Comparison of ENCODE assay signal across 26 mouse cellular contexts in genomic region chr9:106402149-106402548, GRCm38 (mm10). TPM values are rescaled to one million over a fixed set of nuclear protein-coding genes. Genes with fewer than 3 reads are reported as not detected.
A peak's percentile ranks its signal among the peaks of the same experiment; 100 is the strongest.
DNase-seq lines count a peak whose midpoint lies in the region; ATAC-seq and TF ChIP-seq lines count a peak whose summit lies in the region.
"Had no signal": no experiment of that assay in that cellular context is flagged by ENCODE, and none has a peak within 500 bp of the region (broad histone marks: within the 10 kb centered on the region; RNA-seq: fewer than 3 reads in every experiment).

No protein-coding gene starts in this region.

- 67% methylated on average over 5 of the region's 5 CpGs for WGBS in heart, embryonic 11.5 days (ENCODE audit: insufficient replicate concordance)
- WGBS in heart, adult 2 months = 68% methylated on average over 5 of the region's 5 CpGs
- 27% methylated on average over 5 of the region's 5 CpGs for WGBS in liver, embryonic 14.5 days (ENCODE audit: insufficient replicate concordance)

- no peak overlapping the region for H3K4me2 ChIP-seq in heart, embryonic 11.5 days
- peak overlapping the region; percentile 31 for H3K4me2 ChIP-seq in liver, embryonic 14.5 days (ENCODE audit: low read depth)
- peak overlapping the region; percentile 42 for H3K4me2 ChIP-seq in myocyte (ENCODE audit: low read depth)
- H3K4me2 ChIP-seq: embryonic facial prominence, embryonic 15.5 days; intestine, embryonic 15.5 days; limb, embryonic 12.5 days; neural tube, embryonic 13.5 days had no signal

- no peaks in the 10 kb centered on the region for H3K9me3 ChIP-seq in heart, embryonic 11.5 days (replicated peaks; ENCODE audit: control insufficient read depth, low read length)
- H3K9me3 ChIP-seq in liver, embryonic 14.5 days (ENCODE audit: control insufficient read depth, low read length) = no peaks in the 10 kb centered on the region
- H3K9me3 ChIP-seq: embryonic facial prominence, embryonic 15.5 days; G1E; hindbrain, embryonic 10.5 days; intestine, embryonic 15.5 days; limb, embryonic 12.5 days; neural tube, embryonic 13.5 days had no signal

- 0 out of 2 replicates have a peak overlapping the region, but pooled peaks have one; percentile 22 for H3K9ac ChIP-seq in heart, embryonic 11.5 days (ENCODE audit: low read depth, low read length)
- no peak overlapping the region for H3K9ac ChIP-seq in heart, adult 2 months (ENCODE audit: low read depth, low read length)
- peak overlapping the region; percentile 31 for H3K9ac ChIP-seq in liver, embryonic 14.5 days (replicated peaks)
- H3K9ac ChIP-seq: embryonic facial prominence, embryonic 15.5 days; intestine, embryonic 15.5 days; limb, embryonic 12.5 days; neural tube, embryonic 13.5 days had no signal

- DNase-seq in heart, adult 2 months = no peak
- peak in 1 of 3 experiments; percentile 50 for DNase-seq in liver, embryonic 14.5 days (ENCODE audit: low read depth in 3 of 3, low spot score in 3 of 3)
- no peak for DNase-seq in cerebellum, postnatal 14 days
- DNase-seq in retina, embryonic 14.5 days (ENCODE audit: low spot score) = no peak
- DNase-seq: adrenal gland, adult 8-10 months; B cell, adult 2 months; cerebellum, adult 18-20 months; cerebellum, postnatal 36 days; embryo, embryonic 11 days; gastrocnemius, adult 2 months; kidney, adult 8-10 months; kidney, postnatal 10 days; lung, adult 2 months; lung, postnatal 14 days; midbrain, embryonic 14.5 days; spleen, adult 18-20 months had no signal

- no peak for TF ChIP-seq EP300 in heart, adult 2 months (IDR thresholded peaks at IDR 0.05; ENCODE audit: insufficient read depth, low read depth, low read length)
- 0 out of 2 replicates have a peak, but pooled peaks have one; percentile 34 for TF ChIP-seq EP300 in liver, embryonic 14.5 days (IDR thresholded peaks at IDR 0.05; ENCODE audit: low read depth)

- no peak for ATAC-seq in heart, embryonic 11.5 days (replicated peaks; ENCODE audit: insufficient number of reproducible peaks, low FRiP score, low TSS enrichment)
- ATAC-seq in erythroid progenitor cell, adult 5-6 weeks (replicated peaks; ENCODE audit: low FRiP score, poor library complexity, severe bottlenecking) = peak; percentile 69
- peak; percentile 34 for ATAC-seq in liver, embryonic 14.5 days (ENCODE audit: insufficient read depth)
- ATAC-seq: hindbrain, embryonic 16.5 days; intestine, embryonic 15.5 days had no signal

- H3K27ac ChIP-seq in heart, embryonic 11.5 days (ENCODE audit: low read depth, low read length) = no peak overlapping the region
- no peak overlapping the region for H3K27ac ChIP-seq in heart, adult 2 months
- H3K27ac ChIP-seq in liver, embryonic 14.5 days = peak overlapping the region; percentile 25
- H3K27ac ChIP-seq: embryonic facial prominence, embryonic 15.5 days; gastrocnemius, adult 2 months; hindbrain, embryonic 10.5 days; intestine, embryonic 15.5 days; limb, embryonic 12.5 days; neural tube, embryonic 13.5 days had no signal

- H3K36me3 ChIP-seq in heart, embryonic 11.5 days (ENCODE audit: control insufficient read depth, insufficient read depth, low read length) = no peaks in the 10 kb centered on the region
- H3K36me3 ChIP-seq in heart, adult 2 months (ENCODE audit: control insufficient read depth, insufficient read depth, low read length) = no peaks in the 10 kb centered on the region
- no peaks in the 10 kb centered on the region for H3K36me3 ChIP-seq in liver, embryonic 14.5 days (replicated peaks; ENCODE audit: control insufficient read depth, insufficient read depth, low read depth)
- H3K36me3 ChIP-seq in myocyte (ENCODE audit: control insufficient read depth, insufficient read depth) = no peaks in the 10 kb centered on the region
- H3K36me3 ChIP-seq: embryonic facial prominence, embryonic 15.5 days; G1E; hindbrain, embryonic 10.5 days; intestine, embryonic 15.5 days; limb, embryonic 12.5 days; neural tube, embryonic 13.5 days had no signal

- TF ChIP-seq POLR2A in heart, adult 2 months (IDR thresholded peaks at IDR 0.05; ENCODE audit: insufficient read depth, low read depth, low read length) = no peak
- TF ChIP-seq POLR2A in myocyte (IDR thresholded peaks at IDR 0.05; ENCODE audit: insufficient read length, low read depth) = no peak

- H3ac ChIP-seq in myocyte (ENCODE audit: control insufficient read depth, insufficient read length) = no peak overlapping the region

- intact Hi-C loops in heart, adult 2 months (cut with DNase I) = no loop called here

- H3K4me1 ChIP-seq in heart, embryonic 11.5 days (ENCODE audit: control insufficient read depth, insufficient read depth, low read length) = peaks cover 47% of the 10 kb centered on the region
- H3K4me1 ChIP-seq in heart, adult 2 months (ENCODE audit: control insufficient read depth, insufficient read depth, low read length) = peaks cover 32% of the 10 kb centered on the region
- peaks cover 43 to 58% of the 10 kb centered on the region in 2 experiments for H3K4me1 ChIP-seq in liver, embryonic 14.5 days (replicated peaks; ENCODE audit: control insufficient read depth in 2 of 2, insufficient read depth in 2 of 2, low read length in 1 of 2)

- no peaks in the 10 kb centered on the region for H3K27me3 ChIP-seq in heart, embryonic 11.5 days (ENCODE audit: control insufficient read depth, insufficient read depth, low read length)
- H3K27me3 ChIP-seq in heart, adult 2 months (ENCODE audit: control insufficient read depth, insufficient read depth, low read length) = no peaks in the 10 kb centered on the region
- H3K27me3 ChIP-seq in liver, embryonic 14.5 days (ENCODE audit: control insufficient read depth, insufficient read depth, low read length) = no peaks in the 10 kb centered on the region
- no peaks in the 10 kb centered on the region for H3K27me3 ChIP-seq in myocyte (ENCODE audit: control insufficient read depth, insufficient read depth, insufficient read length)
- H3K27me3 ChIP-seq: embryonic facial prominence, embryonic 15.5 days; intestine, embryonic 15.5 days; limb, embryonic 12.5 days; neural tube, embryonic 13.5 days had no signal

- H3K79me2 ChIP-seq in heart, adult 2 months (replicated peaks; ENCODE audit: control insufficient read depth, insufficient read depth, low read length) = no peaks in the 10 kb centered on the region
- H3K79me2 ChIP-seq in myocyte (ENCODE audit: control insufficient read depth, insufficient read depth) = no peaks in the 10 kb centered on the region

- TF ChIP-seq CTCF in heart, adult 2 months (IDR thresholded peaks at IDR 0.05) = no peak
- no peak for TF ChIP-seq CTCF in liver, embryonic 14.5 days (IDR thresholded peaks at IDR 0.05; ENCODE audit: low read depth)

- no peak overlapping the region for H3K4me3 ChIP-seq in heart, embryonic 11.5 days (ENCODE audit: low read depth, low read length)
- H3K4me3 ChIP-seq in heart, adult 2 months = no peak overlapping the region
- no peak overlapping the region for H3K4me3 ChIP-seq in liver, embryonic 14.5 days (ENCODE audit: insufficient read depth in 1 of 2, low read depth in 2 of 2, low read length in 2 of 2)
- no peak overlapping the region for H3K4me3 ChIP-seq in myocyte
- H3K4me3 ChIP-seq: embryonic facial prominence, embryonic 15.5 days; gastrocnemius, adult 2 months; hindbrain, embryonic 10.5 days; intestine, embryonic 15.5 days; limb, embryonic 12.5 days; neural tube, embryonic 13.5 days had no signal

RNA-seq across cellular contexts. Expression of gene Rpl29, which starts 27.1 kb away (rescaled TPM):
- polyA plus RNA-seq in heart, embryonic 11.5 days (2014; fragmentation: Nextera tagmentation; extraction: Ambion mirVana) = 695 and 851 TPM in 2 replicates
- total RNA-seq in heart, adult 2 months (2021) = 100 to 1,000 TPM; 251 to 296 TPM
- polyA plus RNA-seq in heart, adult 2 months (2012; rRNA removed) = 247 and 287 TPM in 2 replicates
- total RNA-seq in erythroid progenitor cell, adult 5-6 weeks (2015; ENCODE audit: low replicate concordance) = 733 and 902 TPM in 2 replicates
- 361 and 381 TPM in 2 replicates for total RNA-seq in erythroid progenitor cell, adult 5-6 weeks (2017; ENCODE audit: low replicate concordance)
- polyA plus RNA-seq in liver, embryonic 14.5 days (2012; rRNA removed) = 718 and 743 TPM in 2 replicates
- polyA plus RNA-seq in liver, embryonic 14.5 days (2014; fragmentation: Nextera tagmentation; extraction: Ambion mirVana) = 713 and 720 TPM in 2 replicates
- polyA plus RNA-seq in myocyte (2012; fragmentation: generic; extraction: Trizol) = 45.1 TPM

RNA-seq across cellular contexts. Expression of gene Dusp7, which starts 33.7 kb away (rescaled TPM):
- polyA plus RNA-seq in heart, embryonic 11.5 days (2014; fragmentation: Nextera tagmentation; extraction: Ambion mirVana) = 19.8 and 22.0 TPM in 2 replicates
- total RNA-seq in heart, adult 2 months (2021) = 10 to 100 TPM; 47.6 to 64.9 TPM
- polyA plus RNA-seq in heart, adult 2 months (2012; rRNA removed) = 102 and 118 TPM in 2 replicates
- total RNA-seq in erythroid progenitor cell, adult 5-6 weeks (2015; ENCODE audit: low replicate concordance) = 13.3 and 19.3 TPM in 2 replicates
- 2.7 and 3.9 TPM in 2 replicates for total RNA-seq in erythroid progenitor cell, adult 5-6 weeks (2017; ENCODE audit: low replicate concordance)
- polyA plus RNA-seq in liver, embryonic 14.5 days (2012; rRNA removed) = 8.2 and 10.0 TPM in 2 replicates
- polyA plus RNA-seq in liver, embryonic 14.5 days (2014; fragmentation: Nextera tagmentation; extraction: Ambion mirVana) = 4.4 and 4.5 TPM in 2 replicates
- polyA plus RNA-seq in myocyte (2012; fragmentation: generic; extraction: Trizol) = 8.9 TPM

RNA-seq across cellular contexts. Expression of gene Acy1, which starts 36.0 kb away (rescaled TPM):
- 23.2 and 27.7 TPM in 2 replicates for polyA plus RNA-seq in heart, embryonic 11.5 days (2014; fragmentation: Nextera tagmentation; extraction: Ambion mirVana)
- 10 to 100 TPM; 20.1 to 26.7 TPM for total RNA-seq in heart, adult 2 months (2021)
- 12.0 and 12.5 TPM in 2 replicates for polyA plus RNA-seq in heart, adult 2 months (2012; rRNA removed)
- total RNA-seq in erythroid progenitor cell, adult 5-6 weeks (2015; ENCODE audit: low replicate concordance) = 2.9 TPM in 1 of 2 replicates, not detected in the other
- total RNA-seq in erythroid progenitor cell, adult 5-6 weeks (2017; ENCODE audit: low replicate concordance) = 0.30 and 0.39 TPM in 2 replicates
- polyA plus RNA-seq in liver, embryonic 14.5 days (2012; rRNA removed) = 13.6 and 19.5 TPM in 2 replicates
- 26.7 and 26.8 TPM in 2 replicates for polyA plus RNA-seq in liver, embryonic 14.5 days (2014; fragmentation: Nextera tagmentation; extraction: Ambion mirVana)
- polyA plus RNA-seq in myocyte (2012; fragmentation: generic; extraction: Trizol) = 18.1 TPM

RNA-seq across cellular contexts. Expression of gene Abhd14b, which starts 45.1 kb away (rescaled TPM):
- polyA plus RNA-seq in heart, embryonic 11.5 days (2014; fragmentation: Nextera tagmentation; extraction: Ambion mirVana) = 4.7 and 5.0 TPM in 2 replicates
- total RNA-seq in heart, adult 2 months (2021) = 1 to 10 TPM; 6.6 to 6.8 TPM
- polyA plus RNA-seq in heart, adult 2 months (2012; rRNA removed) = 27.8 and 34.8 TPM in 2 replicates
- 1.3 TPM in 1 of 2 replicates, not detected in the other for total RNA-seq in erythroid progenitor cell, adult 5-6 weeks (2015; ENCODE audit: low replicate concordance)
- total RNA-seq in erythroid progenitor cell, adult 5-6 weeks (2017; ENCODE audit: low replicate concordance) = 0.91 TPM in 1 of 2 replicates, not detected in the other
- polyA plus RNA-seq in liver, embryonic 14.5 days (2012; rRNA removed) = 17.3 and 23.7 TPM in 2 replicates
- polyA plus RNA-seq in liver, embryonic 14.5 days (2014; fragmentation: Nextera tagmentation; extraction: Ambion mirVana) = 24.9 and 25.2 TPM in 2 replicates
- 4.2 TPM for polyA plus RNA-seq in myocyte (2012; fragmentation: generic; extraction: Trizol)

RNA-seq across cellular contexts. Expression of gene Abhd14a, which starts 45.3 kb away (rescaled TPM):
- 41.2 and 41.9 TPM in 2 replicates for polyA plus RNA-seq in heart, embryonic 11.5 days (2014; fragmentation: Nextera tagmentation; extraction: Ambion mirVana)
- total RNA-seq in heart, adult 2 months (2021) = 10 to 100 TPM; 18.7 to 21.8 TPM
- 33.2 and 43.0 TPM in 2 replicates for polyA plus RNA-seq in heart, adult 2 months (2012; rRNA removed)
- 3.2 and 3.4 TPM in 2 replicates for total RNA-seq in erythroid progenitor cell, adult 5-6 weeks (2015; ENCODE audit: low replicate concordance)
- 0.77 and 2.0 TPM in 2 replicates for total RNA-seq in erythroid progenitor cell, adult 5-6 weeks (2017; ENCODE audit: low replicate concordance)
- 14.4 and 16.4 TPM in 2 replicates for polyA plus RNA-seq in liver, embryonic 14.5 days (2012; rRNA removed)
- polyA plus RNA-seq in liver, embryonic 14.5 days (2014; fragmentation: Nextera tagmentation; extraction: Ambion mirVana) = 14.3 and 16.3 TPM in 2 replicates
- polyA plus RNA-seq in myocyte (2012; fragmentation: generic; extraction: Trizol) = 19.2 TPM
